Mouse (Mus musculus): Measurements from ENCODE around the gene Wee2. TPM values are rescaled to one million over a fixed set of nuclear protein-coding genes. Genes with fewer than 3 reads are reported as not detected.

Wee2 gene
- polyA plus RNA-seq, 1 experiment from 2014 or later, result not detected

GRCm38 (mm10) chr6:40415799-40416198, 23.1 kb upstream of the Wee2 start:
- H3K27me3 ChIP-seq (ENCODE audit: control insufficient read depth, insufficient read depth, low read length), result no peaks in the 10 kb centered on the region
- no peaks in the 10 kb centered on the region; a peak in 1 of 4 replicates for H3K4me1 ChIP-seq (ENCODE audit: control insufficient read depth in 2 of 2, insufficient read depth in 2 of 2, low read length in 2 of 2)
- H3K36me3 ChIP-seq (ENCODE audit: control insufficient read depth, insufficient read depth, low read length), result 0 out of 2 replicates have a peak, but pooled peaks cover 3% of the 10 kb centered on the region
- H3K4me2 ChIP-seq (ENCODE audit: low read length), result no peak overlapping the region
- no peaks in the 10 kb centered on the region for H3K9me3 ChIP-seq (ENCODE audit: control insufficient read depth, low read length)
- ATAC-seq (ENCODE audit: insufficient number of reproducible peaks, insufficient read depth, low FRiP score, low read depth), result no peak
- no peak overlapping the region for H3K9ac ChIP-seq (ENCODE audit: low read length)
- 69% methylated on average over 5 of the region's 5 CpGs for WGBS
- H3K4me3 ChIP-seq (ENCODE audit: control insufficient read depth in 1 of 2, insufficient read depth in 1 of 2, low read depth in 1 of 2, low read length in 2 of 2), result no peak overlapping the region
- no peak overlapping the region for H3K27ac ChIP-seq (replicated peaks in 1 of 2; ENCODE audit: control insufficient read depth in 1 of 2, insufficient read depth in 1 of 2, low read depth in 2 of 2, low read length in 2 of 2)

- Histone ChIP-seq H3K4me1 (ENCODE audit: control insufficient read depth in 2 of 2, insufficient read depth in 2 of 2, low read length in 2 of 2) (no peaks in the 10 kb centered on the region; a peak in 1 of 4 replicates), H3K36me3 (ENCODE audit: control insufficient read depth, insufficient read depth, low read length) (no peaks in the 10 kb centered on the region), H3K4me2 (ENCODE audit: low read length) (no peak overlapping the region), H3K27ac (replicated peaks in 1 of 2; ENCODE audit: control insufficient read depth in 1 of 2, insufficient read depth in 1 of 2, low read depth in 2 of 2, low read length in 2 of 2) (no peak overlapping the region), H3K9me3 (ENCODE audit: control insufficient read depth, low read length) (no peaks in the 10 kb centered on the region), H3K27me3 (ENCODE audit: control insufficient read depth, insufficient read depth, low read length) (no peaks in the 10 kb centered on the region), H3K9ac (ENCODE audit: low read length) (no peak overlapping the region), H3K4me3 (ENCODE audit: control insufficient read depth in 1 of 2, insufficient read depth in 1 of 2, low read depth in 1 of 2, low read length in 2 of 2) (no peak overlapping the region)
- 96% methylated on average over 4 of the region's 4 CpGs for WGBS
- ATAC-seq (ENCODE audit: insufficient number of reproducible peaks, insufficient read depth, low FRiP score, low read depth), result no peak
Observed at GRCm38 (mm10) chr6:40418386-40418785, 20.5 kb upstream of the Wee2 start.

GRCm38 (mm10) chr6:40421099-40421498, 17.8 kb upstream of the Wee2 start:
- 91% methylated on average over 6 of the region's 6 CpGs for WGBS
- Histone ChIP-seq H3K4me3 (ENCODE audit: control insufficient read depth in 1 of 2, insufficient read depth in 1 of 2, low read depth in 1 of 2, low read length in 2 of 2) (no peak overlapping the region), H3K4me1 (ENCODE audit: control insufficient read depth in 2 of 2, insufficient read depth in 2 of 2, low read length in 2 of 2) (no peaks in the 10 kb centered on the region; a peak in 1 of 4 replicates), H3K27ac (replicated peaks in 1 of 2; ENCODE audit: control insufficient read depth in 1 of 2, insufficient read depth in 1 of 2, low read depth in 2 of 2, low read length in 2 of 2) (no peak overlapping the region), H3K4me2 (ENCODE audit: low read length) (no peak overlapping the region), H3K9me3 (ENCODE audit: control insufficient read depth, low read length) (no peaks in the 10 kb centered on the region), H3K27me3 (ENCODE audit: control insufficient read depth, insufficient read depth, low read length) (no peaks in the 10 kb centered on the region), H3K9ac (ENCODE audit: low read length) (no peak overlapping the region), H3K36me3 (ENCODE audit: control insufficient read depth, insufficient read depth, low read length) (no peaks in the 10 kb centered on the region)
- no peak for ATAC-seq (ENCODE audit: insufficient number of reproducible peaks, insufficient read depth, low FRiP score, low read depth)

- Histone ChIP-seq H3K4me2 (ENCODE audit: low read length) (no peak overlapping the region), H3K4me3 (ENCODE audit: control insufficient read depth in 1 of 2, insufficient read depth in 1 of 2, low read depth in 1 of 2, low read length in 2 of 2) (no peak overlapping the region), H3K4me1 (ENCODE audit: control insufficient read depth in 2 of 2, insufficient read depth in 2 of 2, low read length in 2 of 2) (no peaks in the 10 kb centered on the region; a peak in 1 of 4 replicates), H3K36me3 (ENCODE audit: control insufficient read depth, insufficient read depth, low read length) (no peaks in the 10 kb centered on the region), H3K27ac (replicated peaks in 1 of 2; ENCODE audit: control insufficient read depth in 1 of 2, insufficient read depth in 1 of 2, low read depth in 2 of 2, low read length in 2 of 2) (no peak overlapping the region), H3K9me3 (ENCODE audit: control insufficient read depth, low read length) (no peaks in the 10 kb centered on the region), H3K27me3 (ENCODE audit: control insufficient read depth, insufficient read depth, low read length) (no peaks in the 10 kb centered on the region), H3K9ac (ENCODE audit: low read length) (no peak overlapping the region)
- ATAC-seq (ENCODE audit: insufficient number of reproducible peaks, insufficient read depth, low FRiP score, low read depth), result no peak
- WGBS, result 72% methylated on average over 1 of the region's 1 CpGs
Observed at GRCm38 (mm10) chr6:40423013-40423412, 15.9 kb upstream of the Wee2 start.

GRCm38 (mm10) chr6:40423774-40424173, 15.1 kb upstream of the Wee2 start:
- Histone ChIP-seq H3K9me3 (ENCODE audit: control insufficient read depth, low read length) (no peaks in the 10 kb centered on the region), H3K27me3 (ENCODE audit: control insufficient read depth, insufficient read depth, low read length) (no peaks in the 10 kb centered on the region), H3K9ac (ENCODE audit: low read length) (no peak overlapping the region), H3K4me3 (ENCODE audit: control insufficient read depth in 1 of 2, insufficient read depth in 1 of 2, low read depth in 1 of 2, low read length in 2 of 2) (no peak overlapping the region), H3K36me3 (ENCODE audit: control insufficient read depth, insufficient read depth, low read length) (no peaks in the 10 kb centered on the region), H3K4me1 (ENCODE audit: control insufficient read depth in 2 of 2, insufficient read depth in 2 of 2, low read length in 2 of 2) (no peaks in the 10 kb centered on the region; a peak in 1 of 4 replicates), H3K4me2 (ENCODE audit: low read length) (no peak overlapping the region), H3K27ac (replicated peaks in 1 of 2; ENCODE audit: control insufficient read depth in 1 of 2, insufficient read depth in 1 of 2, low read depth in 2 of 2, low read length in 2 of 2) (no peak overlapping the region)
- WGBS, result 50% methylated on average over 1 of the region's 1 CpGs
- ATAC-seq (ENCODE audit: insufficient number of reproducible peaks, insufficient read depth, low FRiP score, low read depth), result no peak

- no peaks in the 10 kb centered on the region for H3K9me3 ChIP-seq (ENCODE audit: control insufficient read depth, low read length)
- no peaks in the 10 kb centered on the region for H3K27me3 ChIP-seq (ENCODE audit: control insufficient read depth, insufficient read depth, low read length)
- WGBS, result 83% methylated on average over 7 of the region's 7 CpGs
- ATAC-seq (ENCODE audit: insufficient number of reproducible peaks, insufficient read depth, low FRiP score, low read depth), result no peak
- H3K9ac ChIP-seq (ENCODE audit: low read length), result no peak overlapping the region
- no peak overlapping the region for H3K27ac ChIP-seq (replicated peaks in 1 of 2; ENCODE audit: control insufficient read depth in 1 of 2, insufficient read depth in 1 of 2, low read depth in 2 of 2, low read length in 2 of 2)
- no peaks in the 10 kb centered on the region for H3K36me3 ChIP-seq (ENCODE audit: control insufficient read depth, insufficient read depth, low read length)
- no peaks in the 10 kb centered on the region for H3K4me1 ChIP-seq (ENCODE audit: control insufficient read depth in 2 of 2, insufficient read depth in 2 of 2, low read length in 2 of 2)
- no peak overlapping the region for H3K4me3 ChIP-seq (ENCODE audit: control insufficient read depth in 1 of 2, insufficient read depth in 1 of 2, low read depth in 1 of 2, low read length in 2 of 2)
- no peak overlapping the region for H3K4me2 ChIP-seq (ENCODE audit: low read length)
Observed at GRCm38 (mm10) chr6:40427441-40427840, 11.4 kb upstream of the Wee2 start.

- no peak overlapping the region for H3K27ac ChIP-seq (replicated peaks in 1 of 2; ENCODE audit: control insufficient read depth in 1 of 2, insufficient read depth in 1 of 2, low read depth in 2 of 2, low read length in 2 of 2)
- H3K4me1 ChIP-seq (ENCODE audit: control insufficient read depth in 2 of 2, insufficient read depth in 2 of 2, low read length in 2 of 2), result no peaks in the 10 kb centered on the region
- no peak for ATAC-seq (ENCODE audit: insufficient number of reproducible peaks, insufficient read depth, low FRiP score, low read depth)
- no peaks in the 10 kb centered on the region for H3K27me3 ChIP-seq (ENCODE audit: control insufficient read depth, insufficient read depth, low read length)
- H3K9ac ChIP-seq (ENCODE audit: low read length), result no peak overlapping the region
- 62% methylated on average over 3 of the region's 3 CpGs for WGBS
- H3K4me3 ChIP-seq (ENCODE audit: control insufficient read depth in 1 of 2, insufficient read depth in 1 of 2, low read depth in 1 of 2, low read length in 2 of 2), result no peak overlapping the region
- no peaks in the 10 kb centered on the region for H3K9me3 ChIP-seq (ENCODE audit: control insufficient read depth, low read length)
- no peaks in the 10 kb centered on the region for H3K36me3 ChIP-seq (ENCODE audit: control insufficient read depth, insufficient read depth, low read length)
- no peak overlapping the region for H3K4me2 ChIP-seq (ENCODE audit: low read length)
Observed at GRCm38 (mm10) chr6:40428696-40429095, 10.2 kb upstream of the Wee2 start.

GRCm38 (mm10) chr6:40429521-40429931, 9.4 kb upstream of the Wee2 start:
- peaks cover 4% of the 10 kb centered on the region; the same call in 1 of the 2 replicates for H3K27me3 ChIP-seq (ENCODE audit: control insufficient read depth, insufficient read depth, low read length)
- no peak for ATAC-seq (ENCODE audit: insufficient number of reproducible peaks, insufficient read depth, low FRiP score, low read depth)
- no peak overlapping the region for H3K27ac ChIP-seq (replicated peaks in 1 of 2; ENCODE audit: control insufficient read depth in 1 of 2, insufficient read depth in 1 of 2, low read depth in 2 of 2, low read length in 2 of 2)
- H3K4me1 ChIP-seq (ENCODE audit: control insufficient read depth in 2 of 2, insufficient read depth in 2 of 2, low read length in 2 of 2), result no peaks in the 10 kb centered on the region
- H3K9me3 ChIP-seq (ENCODE audit: control insufficient read depth, low read length), result no peaks in the 10 kb centered on the region
- no peak overlapping the region for H3K9ac ChIP-seq (ENCODE audit: low read length)
- H3K36me3 ChIP-seq (ENCODE audit: control insufficient read depth, insufficient read depth, low read length), result no peaks in the 10 kb centered on the region
- WGBS, result 62% methylated on average over 4 of the region's 4 CpGs
- no peak overlapping the region for H3K4me3 ChIP-seq (ENCODE audit: control insufficient read depth in 1 of 2, insufficient read depth in 1 of 2, low read depth in 1 of 2, low read length in 2 of 2)
- no peak overlapping the region for H3K4me2 ChIP-seq (ENCODE audit: low read length)

All from heart, embryonic 14.5 days (tissue).